Mouse (Mus musculus) forebrain, embryonic 15.5 days (tissue): ENCODE results near the gene Prss44. TPM values are rescaled to one million over a fixed set of nuclear protein-coding genes. Genes with fewer than 3 reads are reported as not detected.

Source experiments
- polyA plus RNA-seq: library from polyadenylated mRNA; unstranded; fragments of >200 nt; fragmentation: Nextera tagmentation; extraction: Ambion mirVana; gene quantifications from 2 replicates; pipeline ENCODE4 v1.2.1, GENCODE M21; 2015

Prss44 gene
- polyA plus RNA-seq, 1 experiment from 2014 or later, result not detected

Other genes with a start within 250 kb of the Prss44 start
- gene Nradd, start 189.5 kb upstream of the Prss44 start, polyA plus RNA-seq, result 29.1 and 32.8 TPM in 2 replicates
- gene Nbeal2, start 159.8 kb upstream of the Prss44 start, polyA plus RNA-seq, result 2.1 and 2.4 TPM in 2 replicates
- 120 and 130 TPM in 2 replicates for gene Ccdc12, start 157.5 kb upstream of the Prss44 start, polyA plus RNA-seq
- gene Myl3, start 72.1 kb upstream of the Prss44 start, polyA plus RNA-seq, result 0.45 and 1.3 TPM in 2 replicates
- gene Pth1r, start 66.8 kb upstream of the Prss44 start, polyA plus RNA-seq, result 6.3 and 7.0 TPM in 2 replicates
- not detected in 2 replicates for gene Prss42, start 15.8 kb upstream of the Prss44 start, polyA plus RNA-seq
- gene Prss43, start 12.7 kb downstream of the Prss44 start, polyA plus RNA-seq, result not detected in 2 replicates
- 0.20 TPM in 1 of 2 replicates, not detected in the other for gene Prss45, start 20.6 kb downstream of the Prss44 start, polyA plus RNA-seq
- gene Prss46, start 30.5 kb downstream of the Prss44 start, polyA plus RNA-seq, result not detected in 2 replicates
- 0.15 and 0.20 TPM in 2 replicates for gene Prss50, start 44.0 kb downstream of the Prss44 start, polyA plus RNA-seq
- 0.60 and 0.74 TPM in 2 replicates for gene Als2cl, start 65.9 kb downstream of the Prss44 start, polyA plus RNA-seq
- 0.92 and 1.2 TPM in 2 replicates for gene Tmie, start 66.1 kb downstream of the Prss44 start, polyA plus RNA-seq
- gene Fam240a, start 102.9 kb downstream of the Prss44 start, polyA plus RNA-seq, result not detected in 2 replicates
- not detected in 2 replicates for gene Tdgf1, start 132.2 kb downstream of the Prss44 start, polyA plus RNA-seq
- gene Lrrc2, start 137.6 kb downstream of the Prss44 start, polyA plus RNA-seq, result 0.13 and 0.36 TPM in 2 replicates
- not detected in 2 replicates for gene Rtp3, start 176.6 kb downstream of the Prss44 start, polyA plus RNA-seq
- gene Ltf, start 205.3 kb downstream of the Prss44 start, polyA plus RNA-seq, result 0.64 and 0.70 TPM in 2 replicates
- gene Ccrl2, start 243.5 kb downstream of the Prss44 start, polyA plus RNA-seq, result 1.0 and 1.1 TPM in 2 replicates